Mouse (Mus musculus) ES-CJ7 (cell line): Measurements from ENCODE around the gene Ntng1.

Source experiments
- DNase-seq: peaks from one replicate; pipeline ENCODE4 v3.0.0; 2011; ENCODE audit warnings: low read depth, low spot score

The Ntng1 gene

DNA sequence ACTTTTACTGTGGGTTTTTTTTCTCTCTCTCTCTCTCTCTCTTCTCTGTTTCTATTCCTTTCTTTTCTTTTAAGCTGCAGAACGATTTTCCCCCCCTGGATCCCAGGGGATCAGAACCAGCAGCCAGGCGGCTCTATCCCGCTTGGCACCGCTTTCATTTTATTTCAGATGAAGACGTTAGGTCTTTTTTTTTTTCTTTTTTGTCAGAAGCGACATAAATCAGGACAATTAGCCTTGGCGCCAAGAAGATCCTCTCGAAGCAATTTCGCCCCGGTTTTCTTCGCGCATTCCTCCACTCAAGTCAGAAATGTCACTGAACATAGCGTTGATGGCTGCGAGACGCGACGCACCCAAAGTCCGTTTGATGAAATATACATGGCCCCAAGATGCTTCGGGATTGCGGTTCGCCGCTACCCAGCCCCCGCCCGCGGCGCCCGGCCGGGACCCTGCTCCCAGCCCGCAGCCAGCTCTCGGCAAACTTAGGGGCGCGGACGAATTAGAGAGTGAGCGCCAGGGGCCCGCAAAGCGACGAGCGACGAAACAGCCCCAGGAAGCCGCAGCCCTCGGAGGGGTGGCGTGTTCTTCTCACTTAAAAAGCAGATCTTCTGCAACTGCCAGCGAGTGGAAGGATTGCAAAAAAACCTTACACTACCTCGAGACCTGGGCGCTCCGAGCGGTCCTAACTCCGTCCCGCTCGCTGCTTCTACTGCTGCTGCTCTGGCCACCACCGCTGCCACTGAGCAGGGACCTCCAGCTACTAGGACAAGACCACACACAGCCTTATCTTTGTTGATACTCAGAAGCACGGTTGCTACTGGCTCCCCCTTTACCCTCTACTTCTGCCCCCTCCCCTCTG lies at the start of gene Ntng1:
Ntng1 (minus strand) TSS at position 806 of the 856 bp plus-strand sequence.
- DNase-seq, result peak; percentile 14

DNA sequence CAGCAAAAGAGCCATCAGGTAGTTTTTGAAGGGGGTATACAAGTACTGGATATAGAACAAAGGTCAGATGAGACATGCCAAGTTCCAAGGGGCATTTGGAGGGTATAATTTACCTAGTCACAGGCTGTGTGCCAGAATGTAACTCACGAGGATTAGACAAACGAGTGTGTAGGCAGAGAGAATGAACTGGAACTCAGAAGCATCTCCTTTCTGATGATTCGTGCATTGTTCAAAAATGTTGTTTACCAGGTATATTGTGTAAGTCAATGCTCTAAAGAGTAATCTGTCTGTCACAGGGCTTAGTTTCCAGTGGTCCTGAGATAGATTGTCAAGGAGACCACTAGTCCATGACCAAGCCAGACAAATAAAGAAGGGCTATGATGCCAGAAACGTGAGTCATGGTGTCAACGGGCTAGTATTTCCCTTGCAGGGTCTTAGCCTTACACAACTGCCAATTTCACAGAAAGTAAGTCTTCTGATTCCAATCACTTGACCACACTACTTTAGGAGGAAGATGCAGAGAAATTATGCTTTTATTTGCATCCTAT lies 43.7 kb upstream of the Ntng1 start:
- no peak for DNase-seq

DNA sequence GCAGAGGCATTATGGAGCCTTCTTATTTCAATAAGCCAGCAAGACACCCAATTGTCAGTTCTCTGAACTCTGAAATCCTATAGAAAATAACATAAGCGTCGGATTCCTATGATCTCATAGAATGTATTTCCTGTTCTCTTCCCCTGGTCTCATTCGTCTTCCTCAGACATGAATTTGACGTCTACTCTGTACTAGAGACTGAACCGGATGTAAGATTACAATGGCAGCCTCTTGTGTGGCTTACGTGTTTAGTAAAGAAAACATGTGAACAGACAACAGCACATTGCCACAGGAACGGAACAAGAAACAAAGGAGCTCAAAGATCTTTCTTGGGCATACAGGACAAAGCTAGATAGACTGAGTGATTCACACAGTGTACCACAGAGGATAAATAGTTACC lies 5.3 kb upstream of the Ntng1 start:
- no peak for DNase-seq

DNA sequence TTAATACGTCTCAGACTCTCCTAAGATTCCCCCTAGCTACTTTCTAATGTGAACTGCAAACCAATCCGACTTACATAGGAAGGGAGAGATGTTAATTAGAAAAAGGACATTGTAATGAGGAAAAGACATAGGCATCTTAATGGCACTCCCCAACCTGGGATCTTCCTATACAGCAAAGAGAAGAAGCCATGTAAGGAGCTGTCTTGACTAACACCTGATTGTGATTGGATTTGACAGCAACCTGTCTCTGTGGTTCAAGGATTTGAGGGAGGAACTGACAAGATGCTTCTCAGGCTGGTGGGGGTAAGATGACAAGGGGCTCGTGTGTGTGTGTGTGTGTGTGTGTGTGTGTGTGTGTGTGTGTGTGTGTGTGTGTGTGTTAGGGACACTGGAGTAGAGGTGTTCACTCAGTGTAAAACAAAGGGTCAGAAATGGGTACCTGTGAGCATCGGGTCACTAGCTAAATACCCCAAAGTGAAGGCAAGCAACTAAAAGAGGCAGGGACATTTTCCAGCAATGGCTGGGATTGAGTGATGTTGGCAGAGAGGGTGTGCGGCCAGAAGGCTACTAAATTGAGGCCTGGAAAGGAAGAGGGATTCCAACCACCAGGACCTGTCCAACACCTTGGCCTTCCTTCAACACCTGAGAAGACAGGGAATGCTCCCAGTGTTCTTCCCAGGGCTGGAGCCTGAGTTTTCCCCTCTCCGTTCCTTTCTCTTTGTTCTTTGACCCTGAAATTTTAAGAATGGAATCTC lies 667 bp upstream of the Ntng1 start:
- DNase-seq, result no peak

DNA sequence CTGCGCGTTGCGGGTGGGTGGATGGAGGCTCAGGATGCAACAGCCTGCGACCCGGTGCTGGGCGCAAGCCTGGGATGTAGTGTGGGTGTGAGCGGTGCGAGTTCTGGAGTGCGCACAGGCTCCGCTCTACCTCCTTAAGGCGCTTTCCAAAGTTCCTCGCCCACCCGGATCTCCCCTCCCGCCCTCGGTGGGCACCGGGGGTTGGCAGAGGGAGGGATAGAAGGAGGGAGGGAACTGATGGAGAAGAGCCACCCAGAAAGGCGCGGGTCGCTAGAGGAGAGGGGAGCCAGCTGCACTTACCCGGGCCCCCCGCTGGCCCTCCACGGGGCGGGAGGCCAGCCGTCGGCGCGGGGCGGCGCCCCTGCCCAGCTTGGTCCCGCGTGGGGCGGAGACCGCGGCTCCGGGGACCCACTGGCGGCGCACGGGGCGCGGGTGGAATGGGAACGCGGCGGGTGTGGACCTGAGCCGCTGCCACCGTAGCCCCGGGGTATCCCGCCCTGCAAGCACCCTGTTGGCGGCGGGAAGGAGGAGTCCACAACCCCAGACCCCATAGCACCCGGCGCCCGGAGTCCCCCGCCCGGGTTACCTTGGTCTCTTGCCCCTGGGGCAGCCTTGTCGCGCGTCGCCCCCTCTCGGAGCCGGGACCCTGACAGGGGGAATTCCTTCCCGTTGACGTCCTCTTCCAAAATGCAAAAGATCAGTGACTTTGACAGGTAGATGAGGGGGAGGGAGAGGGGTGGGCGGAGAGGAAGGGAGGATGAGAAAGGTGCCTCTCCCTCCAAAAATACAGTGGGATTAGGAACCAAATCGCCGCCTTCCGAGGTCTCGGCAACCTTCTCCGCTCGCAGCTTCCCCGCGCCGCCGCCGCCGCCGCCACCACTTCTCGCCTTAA lies 1.3 kb downstream of the Ntng1 start:
- peak; percentile 27 for DNase-seq

DNA sequence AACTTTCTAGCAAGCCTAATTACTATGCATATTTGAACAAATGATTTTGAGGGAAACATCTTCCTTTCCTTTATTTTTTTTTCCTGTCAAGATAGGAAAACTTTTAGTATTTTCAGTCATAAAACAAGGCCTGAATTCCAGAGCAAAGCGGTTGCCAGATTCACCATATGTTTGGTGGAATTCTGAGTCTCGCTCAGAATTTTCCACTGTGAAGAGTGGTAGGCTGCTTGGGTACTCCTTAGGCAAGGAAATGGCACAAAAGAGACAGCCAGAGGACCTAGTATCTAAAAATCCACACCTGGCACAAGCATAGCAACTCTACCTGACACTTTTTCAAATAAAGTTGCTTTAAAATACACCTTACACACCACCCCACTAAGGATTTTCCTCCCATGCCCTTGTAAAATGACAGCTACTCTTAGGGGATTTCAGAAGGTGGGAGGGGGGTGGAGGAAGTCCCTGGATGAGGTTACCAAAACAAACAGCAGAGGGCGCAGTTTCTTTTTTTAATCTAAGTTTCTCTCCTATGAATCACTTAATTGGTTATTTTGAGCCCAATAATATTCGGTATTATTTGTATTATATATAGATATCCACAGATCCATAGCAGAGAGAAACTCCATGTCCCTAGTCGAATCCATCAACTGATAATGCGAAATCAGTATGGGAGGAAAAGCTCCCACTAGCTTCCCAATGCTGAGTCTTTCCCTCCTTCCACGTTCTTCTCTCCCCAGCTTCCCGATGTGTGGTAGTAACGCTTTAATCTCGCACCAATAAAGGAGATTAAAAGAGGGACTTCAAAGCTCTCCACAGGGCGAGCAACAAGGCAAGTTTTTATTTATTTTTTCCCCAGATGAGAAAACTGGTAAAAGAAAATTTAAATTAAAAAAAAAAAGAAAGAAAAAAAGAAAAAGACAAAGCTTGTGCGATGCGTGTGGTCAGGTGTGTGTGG lies 2.2 kb downstream of the Ntng1 start:
- peak; percentile 46 for DNase-seq

DNA sequence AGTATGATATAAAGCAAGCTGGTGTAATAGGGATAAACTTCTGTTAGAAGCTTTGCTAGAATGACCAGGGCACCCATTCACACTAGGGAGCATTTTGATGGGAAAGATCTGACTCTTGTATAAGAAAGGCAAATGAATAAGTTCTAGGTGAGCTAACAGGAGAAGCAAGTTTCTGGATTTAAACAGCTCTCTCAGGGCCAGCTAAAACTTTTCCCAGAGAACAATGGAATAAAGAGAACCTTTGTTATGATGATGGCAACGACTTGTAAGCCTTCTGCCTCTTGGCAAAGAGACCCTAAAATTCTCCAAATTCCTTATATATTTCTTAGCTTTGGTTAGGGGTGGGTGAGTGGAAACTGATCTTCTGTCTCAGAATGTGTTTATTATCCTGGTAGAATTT lies 7.7 kb downstream of the Ntng1 start:
- no peak for DNase-seq

DNA sequence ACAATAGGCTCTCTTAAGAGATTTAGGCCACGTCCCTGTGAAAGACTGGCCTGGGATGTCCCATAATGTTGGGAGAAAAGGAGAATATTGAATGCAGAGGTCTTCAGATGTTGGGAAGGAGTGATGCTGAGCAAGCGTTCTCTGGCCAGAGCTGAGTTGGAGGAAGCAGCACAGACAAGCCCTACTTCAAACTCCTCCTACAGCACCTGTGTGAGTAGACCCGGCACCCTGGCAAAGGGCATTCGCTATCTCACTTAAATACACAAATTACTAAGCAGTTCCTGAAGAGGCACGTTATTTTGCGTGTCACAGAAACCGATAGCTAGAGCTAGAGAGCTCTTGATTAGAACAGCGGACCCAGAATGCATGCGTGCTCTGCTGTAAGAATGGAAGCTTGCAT lies 10.7 kb downstream of the Ntng1 start:
- no peak for DNase-seq

DNA sequence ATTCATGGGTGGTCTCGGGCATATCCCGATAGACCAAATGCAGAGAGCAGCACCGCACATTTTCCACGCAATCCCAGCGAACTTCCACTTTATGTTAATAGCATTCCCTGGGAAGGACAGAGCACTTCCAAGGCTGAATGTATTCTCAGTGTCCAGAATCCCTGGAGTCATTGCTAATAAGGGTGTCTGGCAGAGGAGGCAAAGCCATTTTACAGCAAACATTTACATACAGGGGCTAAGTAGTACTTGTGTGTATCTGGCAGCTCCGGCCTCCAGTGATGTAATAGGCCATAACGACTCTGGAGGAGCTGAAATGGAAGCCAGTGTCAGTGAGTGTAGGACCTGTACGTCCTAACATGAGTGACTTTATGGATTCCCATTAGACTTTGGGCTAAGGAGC lies 11.5 kb downstream of the Ntng1 start:
- DNase-seq, result no peak

DNA sequence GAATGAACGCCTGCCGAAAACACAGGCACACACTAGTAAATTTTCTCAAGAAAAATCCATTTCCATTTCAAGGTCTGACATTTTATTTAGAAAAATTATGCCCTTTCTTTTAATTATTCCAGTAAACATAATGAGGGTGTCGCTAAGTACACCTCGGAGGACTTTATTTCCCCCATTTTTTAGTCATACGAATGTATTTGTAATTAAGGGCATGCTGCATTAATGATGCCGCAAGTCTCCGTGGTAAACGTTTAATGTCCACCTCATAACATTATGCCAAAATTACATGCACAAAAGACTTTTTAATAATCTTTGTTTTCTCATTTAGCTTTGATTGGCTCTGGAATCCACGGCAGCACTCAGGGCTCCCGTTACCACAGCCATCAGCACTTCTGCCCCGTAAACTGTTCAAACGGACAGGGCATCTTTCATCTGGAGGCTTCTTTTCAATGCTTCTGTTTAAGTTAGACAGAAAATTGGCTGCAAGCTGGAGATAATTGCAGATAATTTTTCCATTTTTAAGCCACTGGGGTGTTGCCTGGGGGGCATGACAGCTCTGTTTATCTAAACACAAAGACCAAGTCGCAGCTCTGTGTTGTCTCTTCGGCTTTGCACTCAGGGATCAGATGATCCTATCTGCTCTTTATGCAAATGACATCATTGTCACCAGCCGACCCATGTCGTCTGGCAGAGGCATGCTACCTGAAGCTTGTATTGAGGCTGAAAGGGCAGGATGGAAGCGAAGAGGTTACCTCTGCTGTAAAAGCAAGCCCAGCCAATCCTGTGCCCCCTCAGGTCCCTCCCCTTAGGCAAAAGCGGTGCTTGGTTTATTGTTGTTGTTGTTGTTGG lies 12.5 kb downstream of the Ntng1 start:
- no peak for DNase-seq

DNA sequence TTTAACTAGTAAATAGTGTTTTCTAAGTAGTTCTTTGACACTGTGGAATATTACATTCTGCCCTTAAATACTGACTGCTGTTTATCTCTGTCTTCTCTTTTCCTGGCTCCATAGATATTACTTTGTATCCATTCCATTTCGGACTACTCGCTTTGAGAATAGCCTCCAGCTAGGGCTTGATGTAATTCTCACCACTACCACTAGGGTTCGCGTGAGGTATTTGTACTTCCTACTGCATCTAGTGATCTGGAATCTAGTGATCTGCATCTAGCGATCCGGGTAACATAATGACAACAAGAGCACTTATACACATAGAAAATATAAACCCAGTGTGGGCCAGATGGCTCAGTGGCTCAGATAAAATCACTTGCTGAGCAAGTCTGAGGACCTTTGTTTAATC lies 14.2 kb downstream of the Ntng1 start:
- DNase-seq, result peak; percentile 60

DNA sequence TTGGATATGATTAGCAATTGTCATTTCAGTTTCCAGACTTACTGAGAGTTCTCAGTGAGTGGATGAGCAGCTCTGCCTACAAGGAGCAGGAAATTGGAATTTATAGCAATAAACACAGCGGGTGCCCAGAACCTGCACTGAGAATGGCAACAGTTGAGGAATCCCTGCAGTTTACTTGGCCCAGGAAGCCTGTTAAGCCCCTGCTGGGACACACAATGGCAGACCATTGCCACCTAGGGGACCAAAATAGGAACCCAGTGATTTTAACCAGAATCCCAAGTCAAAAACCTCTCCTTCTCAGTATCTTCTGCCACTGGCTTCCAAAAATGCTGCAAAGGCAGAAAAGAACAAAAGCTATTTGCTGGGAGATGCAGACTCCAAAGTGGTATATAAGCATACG lies 37.8 kb downstream of the Ntng1 start:
- peak; percentile 37 for DNase-seq

DNA sequence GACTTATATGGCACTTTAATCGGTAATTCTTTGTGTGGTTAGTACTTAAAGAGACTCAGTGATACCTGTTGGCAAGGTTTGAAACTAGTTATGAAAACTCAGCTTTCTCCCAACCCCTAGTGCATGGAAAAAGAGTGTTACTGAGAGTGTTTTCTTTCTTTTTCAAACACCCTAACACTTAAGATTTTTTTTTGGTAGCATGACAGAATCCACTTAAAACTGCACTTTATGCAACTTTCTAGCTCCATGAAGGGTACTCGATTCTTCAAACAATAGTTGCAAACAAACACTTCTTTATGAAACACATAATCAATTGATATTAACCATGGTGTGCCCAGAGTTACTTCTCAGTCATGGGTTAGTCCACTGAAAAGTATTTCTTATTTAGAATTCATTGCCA lies 49.4 kb downstream of the Ntng1 start:
- DNase-seq, result no peak

DNA sequence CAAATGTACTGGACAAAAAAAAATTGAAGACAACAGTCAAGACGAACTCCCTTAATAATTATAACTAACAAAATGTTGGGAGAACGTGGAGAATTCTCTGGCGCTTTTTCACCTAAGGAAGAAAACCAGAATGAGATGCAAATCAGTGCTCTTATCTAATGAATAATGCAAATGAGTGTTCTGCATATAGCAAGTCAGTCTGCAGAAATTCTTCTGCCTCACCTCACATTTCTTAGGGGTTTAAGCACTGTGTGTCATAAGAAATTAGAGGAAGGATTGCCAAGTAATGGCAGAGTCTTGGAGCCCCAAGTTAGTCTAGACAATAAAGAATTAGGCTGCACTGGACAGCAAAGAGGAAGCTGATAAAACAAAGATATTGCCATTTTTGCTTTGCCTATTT lies 49.8 kb downstream of the Ntng1 start:
- DNase-seq, result no peak

DNA sequence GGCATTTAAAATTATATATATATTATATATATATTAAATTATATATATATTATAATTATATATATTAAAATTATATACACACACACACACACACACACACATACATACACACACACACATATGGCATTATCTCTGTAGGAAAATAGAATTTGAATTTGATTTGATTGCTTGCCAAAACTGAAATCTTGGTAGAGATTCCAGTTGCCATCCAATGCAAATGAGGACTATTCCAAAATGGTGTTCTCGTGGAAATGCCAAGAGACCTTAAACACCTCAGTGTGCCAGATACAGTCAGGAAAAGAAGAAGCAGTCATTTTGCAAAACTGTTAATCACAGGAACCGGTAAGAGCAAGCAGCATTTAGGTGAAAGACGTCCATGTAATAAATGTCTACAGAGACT lies 51.3 kb downstream of the Ntng1 start:
- no peak for DNase-seq

DNA sequence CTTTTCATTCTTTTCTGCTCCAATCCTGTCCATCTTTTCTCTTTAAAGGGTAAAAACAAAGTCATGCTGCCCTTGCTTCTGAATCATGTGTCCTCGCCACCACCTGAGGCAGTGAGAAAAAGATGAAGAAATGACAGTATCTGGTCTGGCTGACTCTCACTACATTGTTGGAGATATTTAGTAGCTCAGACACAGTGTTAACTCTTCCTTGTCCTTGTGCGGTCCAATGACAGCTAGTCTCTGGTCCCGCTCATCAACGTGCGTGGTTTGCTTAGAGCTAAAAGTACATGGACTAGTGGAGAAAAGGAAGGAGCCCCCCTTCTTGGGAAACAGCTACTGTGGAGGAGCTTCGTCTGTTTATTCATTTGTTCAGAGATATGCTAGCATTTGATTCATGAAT lies 56.6 kb downstream of the Ntng1 start:
- no peak for DNase-seq

DNA sequence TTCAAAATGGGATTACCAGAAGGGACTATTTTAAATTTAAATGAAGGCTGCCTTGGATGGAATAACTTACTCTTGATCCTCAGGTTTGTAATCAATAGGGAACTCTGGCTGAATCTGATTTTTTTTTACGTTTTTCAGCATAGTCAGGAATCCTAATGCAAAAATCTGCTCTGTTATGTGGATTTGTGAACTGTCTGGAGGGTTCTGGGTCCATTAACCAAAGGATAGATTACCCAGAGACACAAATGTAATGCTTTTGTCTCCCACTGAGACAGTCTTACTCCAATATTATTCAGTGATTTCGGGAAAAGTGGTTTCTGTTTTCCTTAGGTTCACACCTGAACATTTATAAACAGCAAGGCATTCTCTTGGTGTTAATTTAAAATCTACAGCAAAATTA lies 58.5 kb downstream of the Ntng1 start:
- no peak for DNase-seq

DNA sequence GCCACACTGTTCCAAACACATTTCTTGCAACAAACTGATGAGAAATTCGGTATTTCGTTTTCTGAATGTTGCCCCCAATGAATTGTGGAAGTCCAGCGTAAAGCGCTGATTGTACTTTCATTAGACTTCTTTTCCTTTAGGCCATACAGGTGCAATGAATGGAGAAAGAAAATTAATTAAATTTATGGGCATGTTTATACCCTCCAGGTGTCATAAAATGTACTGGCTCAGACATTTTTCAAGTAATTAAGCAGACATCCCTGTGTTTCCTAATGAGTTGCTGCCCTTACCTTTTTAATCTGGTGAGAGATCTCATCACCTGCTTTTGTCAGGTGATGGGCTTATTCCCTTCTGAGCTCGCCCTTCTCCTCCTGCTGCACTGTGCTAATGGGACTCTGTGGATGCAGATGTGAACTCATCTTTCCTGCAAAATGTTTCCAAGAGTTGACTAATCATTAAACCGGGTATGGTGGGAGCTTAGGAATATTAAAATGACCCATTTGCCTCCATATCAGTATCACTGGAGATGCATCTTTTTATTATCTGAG lies 79.0 kb downstream of the Ntng1 start:
- no peak for DNase-seq

DNA sequence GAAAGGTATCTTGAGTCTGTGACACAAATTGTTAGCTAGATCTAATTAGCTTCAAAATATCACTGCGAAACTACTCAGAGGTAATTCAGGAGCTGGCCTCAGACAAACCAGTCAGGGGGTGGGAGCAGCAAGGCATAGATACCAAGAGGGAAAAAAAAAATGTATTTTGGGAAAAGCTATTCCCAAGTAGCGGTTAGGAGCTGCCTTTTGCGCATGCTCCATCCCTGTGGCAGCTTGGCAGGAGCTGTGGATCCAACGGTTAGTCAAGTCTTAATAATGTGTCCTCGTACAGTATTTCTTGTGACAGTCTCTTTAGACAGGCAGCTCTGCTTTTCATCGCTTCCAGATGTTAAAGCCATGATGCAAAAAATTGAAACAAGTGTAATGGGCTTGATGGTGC lies 87.9 kb downstream of the Ntng1 start:
- DNase-seq, result no peak
